ENCODE assay signal across 9 mouse cellular contexts in the genomic region with DNA sequence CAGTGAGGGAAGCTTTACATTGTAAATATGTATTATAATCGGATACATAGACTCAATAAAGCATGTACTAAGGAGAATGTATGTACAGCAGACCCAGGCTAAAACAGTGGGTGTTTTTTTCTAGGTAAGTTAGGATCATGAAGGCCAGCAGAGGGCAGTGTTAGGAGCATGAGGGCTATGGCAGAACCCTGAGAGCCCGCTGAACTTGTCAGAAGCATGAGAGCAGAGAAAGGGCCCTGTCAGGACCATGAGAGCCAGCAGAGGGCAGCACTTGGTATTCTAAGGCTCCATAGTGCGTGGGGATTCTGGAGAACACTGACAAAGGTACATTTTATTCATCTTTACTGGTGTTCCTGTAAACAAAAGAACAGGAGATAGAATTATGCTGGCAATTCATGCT. TPM values are rescaled to one million over a fixed set of nuclear protein-coding genes. Genes with fewer than 3 reads are reported as not detected.
DNase-seq lines count a peak whose midpoint lies in the region; ATAC-seq and TF ChIP-seq lines count a peak whose summit lies in the region.
"Had no signal": no experiment of that assay in that cellular context is flagged by ENCODE, and none has a peak within 500 bp of the region (broad histone marks: within the 10 kb centered on the region; RNA-seq: fewer than 3 reads in every experiment).

No protein-coding gene starts in this region.

- no peak overlapping the region for H3K27ac ChIP-seq in ES-Bruce4 (ENCODE audit: insufficient read depth, low read length)
- peak overlapping the region; percentile 40; the same call in 1 of the 2 replicates for H3K27ac ChIP-seq in forebrain, embryonic 13.5 days
- H3K27ac ChIP-seq in liver, embryonic 16.5 days (ENCODE audit: low read length): 0 out of 2 replicates have a peak overlapping the region, but pooled peaks have one; percentile 17
- peak overlapping the region; percentile 48; the same call in 1 of the 2 replicates for H3K27ac ChIP-seq in neural tube, embryonic 14.5 days (ENCODE audit: low read depth, low read length)
- H3K27ac ChIP-seq in testis, adult 2 months (ENCODE audit: control insufficient read depth, insufficient read depth, low read depth, low read length): no peak overlapping the region

- DNase-seq in heart, postnatal 14 days: peak; percentile 91 to 95
- peak; percentile 95 for DNase-seq in large intestine, adult 2 months (ENCODE audit: low read depth, low spot score)

- no peak overlapping the region for H3K4me3 ChIP-seq in ES-Bruce4 (ENCODE audit: low read depth, low read length)
- H3K4me3 ChIP-seq in forebrain, embryonic 13.5 days: no peak overlapping the region
- no peak overlapping the region for H3K4me3 ChIP-seq in liver, embryonic 16.5 days (ENCODE audit: low read depth, low read length)
- no peak overlapping the region for H3K4me3 ChIP-seq in neural tube, embryonic 14.5 days (ENCODE audit: low read depth, low read length)
- no peak overlapping the region for H3K4me3 ChIP-seq in testis, adult 2 months (ENCODE audit: control insufficient read depth, low read depth, low read length)
- H3K4me3 ChIP-seq: megakaryocyte, embryonic 14.5 days had no signal

- no peak for TF ChIP-seq EP300 in ES-Bruce4 (IDR thresholded peaks at IDR 0.05; ENCODE audit: insufficient read depth, low read depth, low read length)

- intact Hi-C loops in heart, postnatal 14 days (cut with DNase I): loop anchor here (10.0 kb wide), 1 partner anchor 294 kb away; no protein-coding TSS in a partner anchor

- TF ChIP-seq POLR2A in ES-Bruce4 (IDR thresholded peaks at IDR 0.05; ENCODE audit: insufficient read depth, low read length): no peak
- no peak for TF ChIP-seq POLR2A in testis, adult 2 months (IDR thresholded peaks at IDR 0.05; ENCODE audit: control insufficient read depth, low read depth, low read length)

- no peaks in the 10 kb centered on the region for H3K27me3 ChIP-seq in ES-Bruce4 (ENCODE audit: control insufficient read depth, insufficient read depth, low read length, poor library complexity, severe bottlenecking)
- H3K27me3 ChIP-seq in forebrain, embryonic 13.5 days: no peaks in the 10 kb centered on the region
- H3K27me3 ChIP-seq in liver, embryonic 16.5 days (ENCODE audit: control insufficient read depth, insufficient read depth, low read depth, low read length): no peaks in the 10 kb centered on the region
- no peaks in the 10 kb centered on the region; the same call in 1 of the 2 replicates for H3K27me3 ChIP-seq in neural tube, embryonic 14.5 days (ENCODE audit: control insufficient read depth, insufficient read depth, low read length)
- H3K27me3 ChIP-seq in testis, adult 2 months (ENCODE audit: control insufficient read depth, insufficient read depth, low read length): no peaks in the 10 kb centered on the region
- H3K27me3 ChIP-seq: megakaryocyte, embryonic 14.5 days had no signal

- H3K4me2 ChIP-seq in forebrain, embryonic 13.5 days: no peak overlapping the region
- no peak overlapping the region for H3K4me2 ChIP-seq in liver, embryonic 16.5 days (ENCODE audit: low read depth, low read length)
- no peak overlapping the region for H3K4me2 ChIP-seq in neural tube, embryonic 14.5 days (ENCODE audit: low read depth, low read length)

- peaks cover 28% of the 10 kb centered on the region for H3K36me3 ChIP-seq in ES-Bruce4 (ENCODE audit: control insufficient read depth, insufficient read depth, low read length, poor library complexity, severe bottlenecking)
- H3K36me3 ChIP-seq in forebrain, embryonic 13.5 days (ENCODE audit: poor library complexity, severe bottlenecking): peaks cover 27% of the 10 kb centered on the region
- peaks cover 11% of the 10 kb centered on the region for H3K36me3 ChIP-seq in liver, embryonic 16.5 days (ENCODE audit: control insufficient read depth, insufficient read depth)
- peaks cover 10% of the 10 kb centered on the region; the same call in 1 of the 2 replicates for H3K36me3 ChIP-seq in neural tube, embryonic 14.5 days (ENCODE audit: control insufficient read depth, insufficient read depth, low read length)
- H3K36me3 ChIP-seq in testis, adult 2 months (ENCODE audit: control insufficient read depth, insufficient read depth, low read length): peaks cover 1% of the 10 kb centered on the region

- ATAC-seq in cerebellum, adult (ENCODE audit: insufficient number of reproducible peaks, low FRiP score, low TSS enrichment): peak; percentile 76
- peak; percentile 75 for ATAC-seq in forebrain, embryonic 13.5 days
- peak; percentile 69 for ATAC-seq in liver, embryonic 16.5 days (ENCODE audit: low read depth)
- ATAC-seq in neural tube, embryonic 14.5 days (ENCODE audit: low read depth): peak; percentile 84

- no peak overlapping the region for H3K9ac ChIP-seq in ES-Bruce4 (ENCODE audit: low read depth, poor library complexity, severe bottlenecking)
- no peak overlapping the region for H3K9ac ChIP-seq in forebrain, embryonic 13.5 days
- H3K9ac ChIP-seq in liver, embryonic 16.5 days (ENCODE audit: low read depth, low read length): no peak overlapping the region
- H3K9ac ChIP-seq in neural tube, embryonic 14.5 days (replicated peaks; ENCODE audit: low read depth, low read length): no peak overlapping the region

- no peaks in the 10 kb centered on the region for H3K9me3 ChIP-seq in ES-Bruce4 (replicated peaks; ENCODE audit: control insufficient read depth, insufficient read depth, low read length, poor library complexity, severe bottlenecking)
- H3K9me3 ChIP-seq in forebrain, embryonic 13.5 days (replicated peaks): no peaks in the 10 kb centered on the region
- H3K9me3 ChIP-seq in liver, embryonic 16.5 days (replicated peaks; ENCODE audit: control insufficient read depth, low read length): no peaks in the 10 kb centered on the region
- no peaks in the 10 kb centered on the region for H3K9me3 ChIP-seq in neural tube, embryonic 14.5 days (ENCODE audit: control insufficient read depth, low read length)
- H3K9me3 ChIP-seq: megakaryocyte, embryonic 14.5 days had no signal

- WGBS in forebrain, embryonic 13.5 days: 3% methylated on average over 3 of the region's 3 CpGs
- WGBS in large intestine, adult 2 months: 3% methylated on average over 3 of the region's 3 CpGs
- 7% methylated on average over 3 of the region's 3 CpGs for WGBS in liver, embryonic 16.5 days (ENCODE audit: insufficient replicate concordance)
- 3% methylated on average over 3 of the region's 3 CpGs for WGBS in neural tube, embryonic 14.5 days

- H3K4me1 ChIP-seq in ES-Bruce4 (ENCODE audit: control insufficient read depth, insufficient read depth, low read length): no peaks in the 10 kb centered on the region
- peaks cover 21% of the 10 kb centered on the region for H3K4me1 ChIP-seq in forebrain, embryonic 13.5 days
- peaks cover 10% of the 10 kb centered on the region for H3K4me1 ChIP-seq in liver, embryonic 16.5 days (ENCODE audit: control insufficient read depth, low read depth, low read length)
- H3K4me1 ChIP-seq in neural tube, embryonic 14.5 days (ENCODE audit: control insufficient read depth, insufficient read depth, low read length): peaks cover 8% of the 10 kb centered on the region
- peaks cover 2% of the 10 kb centered on the region; the same call in 1 of the 2 replicates for H3K4me1 ChIP-seq in testis, adult 2 months (ENCODE audit: control insufficient read depth, insufficient read depth, low read length)

- TF ChIP-seq CTCF in ES-Bruce4 (IDR thresholded peaks at IDR 0.05; ENCODE audit: low read depth, low read length): peak; percentile 98
- peak; percentile 64; the same call in 1 of the 2 replicates for TF ChIP-seq CTCF in testis, adult 2 months (IDR thresholded peaks at IDR 0.05; ENCODE audit: control insufficient read depth, insufficient read depth, insufficient replicate concordance, low read depth, low read length)

RNA-seq across cellular contexts. Expression of a gene that starts 4.4 kb away (rescaled TPM):
- polyA plus RNA-seq in ES-Bruce4 (2011; ENCODE audit: insufficient read depth, insufficient read length, low read depth, missing spikeins): 106 and 110 TPM in 2 replicates
- polyA plus RNA-seq in forebrain, embryonic 13.5 days (2015; fragmentation: Nextera tagmentation; extraction: Ambion mirVana): 119 and 129 TPM in 2 replicates
- 100 to 1,000 TPM; 776 to 791 TPM for total RNA-seq in heart, postnatal 14 days (2021)
- polyA plus RNA-seq in large intestine, adult 2 months (2012; rRNA removed): 51.2 and 64.1 TPM in 2 replicates
- polyA plus RNA-seq in liver, embryonic 16.5 days (2015; fragmentation: Nextera tagmentation; extraction: Ambion mirVana): 92.7 and 96.4 TPM in 2 replicates
- 155 and 167 TPM in 2 replicates for polyA plus RNA-seq in neural tube, embryonic 14.5 days (2014; fragmentation: Nextera tagmentation; extraction: Ambion mirVana)
- 27.8 and 32.4 TPM in 2 replicates for polyA plus RNA-seq in testis, adult 2 months (2012; rRNA removed)

RNA-seq across cellular contexts. Expression of a gene that starts 4.4 kb away (rescaled TPM):
- polyA plus RNA-seq in ES-Bruce4 (2011; ENCODE audit: insufficient read depth, insufficient read length, low read depth, missing spikeins): 2,024 and 2,095 TPM in 2 replicates
- polyA plus RNA-seq in forebrain, embryonic 13.5 days (2015; fragmentation: Nextera tagmentation; extraction: Ambion mirVana): 499 and 537 TPM in 2 replicates
- total RNA-seq in heart, postnatal 14 days (2021): 100 to 1,000 TPM; 353 to 397 TPM
- 332 and 402 TPM in 2 replicates for polyA plus RNA-seq in large intestine, adult 2 months (2012; rRNA removed)
- 207 and 226 TPM in 2 replicates for polyA plus RNA-seq in liver, embryonic 16.5 days (2015; fragmentation: Nextera tagmentation; extraction: Ambion mirVana)
- polyA plus RNA-seq in neural tube, embryonic 14.5 days (2014; fragmentation: Nextera tagmentation; extraction: Ambion mirVana): 495 and 539 TPM in 2 replicates
- polyA plus RNA-seq in testis, adult 2 months (2012; rRNA removed): 51.0 and 59.0 TPM in 2 replicates

RNA-seq across cellular contexts. Expression of a gene that starts 33.3 kb away (rescaled TPM):
- 0.35 and 0.61 TPM in 2 replicates for polyA plus RNA-seq in ES-Bruce4 (2011; ENCODE audit: insufficient read depth, insufficient read length, low read depth, missing spikeins)
- polyA plus RNA-seq in forebrain, embryonic 13.5 days (2015; fragmentation: Nextera tagmentation; extraction: Ambion mirVana): 0.14 and 0.48 TPM in 2 replicates
- total RNA-seq in heart, postnatal 14 days (2021): under 1 TPM; 0.36 to 0.59 TPM
- polyA plus RNA-seq in large intestine, adult 2 months (2012; rRNA removed): 0.19 TPM in 1 of 2 replicates, not detected in the other
- 0.04 TPM in 1 of 2 replicates, not detected in the other for polyA plus RNA-seq in liver, embryonic 16.5 days (2015; fragmentation: Nextera tagmentation; extraction: Ambion mirVana)
- 0.73 and 1.3 TPM in 2 replicates for polyA plus RNA-seq in neural tube, embryonic 14.5 days (2014; fragmentation: Nextera tagmentation; extraction: Ambion mirVana)
- polyA plus RNA-seq in testis, adult 2 months (2012; rRNA removed): 0.14 and 0.15 TPM in 2 replicates

Comparison
In these comparisons a context has a peak if more than half of its experiments do, and no peak if none do; other contexts are left out.
1. H3K27ac ChIP-seq: peak in forebrain, embryonic 13.5 days (single experiment), liver, embryonic 16.5 days (single experiment) and neural tube, embryonic 14.5 days (single experiment); none in ES-Bruce4 (single experiment) and testis, adult 2 months (single experiment).
2. Peak in every context shown above with its lines, with median percentiles within 50 percentile points of each other: ATAC-seq.